Mouse (Mus musculus): Measurements from ENCODE around the gene Usp22.

DNA sequence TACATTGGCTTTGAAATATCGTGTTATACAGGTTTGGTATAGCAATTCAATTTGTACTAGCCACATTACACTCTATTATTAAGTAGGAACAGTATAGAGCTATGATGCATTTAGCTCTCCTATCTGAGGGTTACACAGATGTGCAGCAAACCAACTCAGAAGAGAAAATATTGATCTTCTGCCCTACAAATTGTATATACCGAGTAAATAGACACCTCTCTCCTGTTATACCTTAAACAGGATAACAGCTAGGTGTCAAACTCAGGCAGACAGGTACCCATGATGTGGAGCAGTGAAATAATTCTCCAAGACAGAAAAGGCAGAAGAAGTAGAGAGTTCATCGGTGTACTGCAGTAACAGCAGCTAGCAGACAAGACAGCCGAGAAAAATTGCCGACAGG lies 923 bp upstream of the Usp22 start:
- TF ChIP-seq CTCF (conservative IDR thresholded peaks at IDR 0.05; ENCODE audit: insufficient read depth, insufficient read length, low read depth, low read length) (no peak), POLR2A (IDR thresholded peaks at IDR 0.05; ENCODE audit: low read depth, low read length) (no peak)
